Mouse (Mus musculus) CH12.LX (cell line): Measurements from ENCODE around the gene Mmel1. TPM values are rescaled to one million over a fixed set of nuclear protein-coding genes. Genes with fewer than 3 reads are reported as not detected.

Experiments
- DNase-seq: peaks from one replicate; pipeline ENCODE4 v3.0.0-alpha.2; 2013; ENCODE audit errors: extremely low read depth
- H3K27ac ChIP-seq: 2 replicates; pipeline ENCODE4 v1.5.1; 2012; ENCODE audit warnings: low read depth, mild to moderate bottlenecking, control low read depth, moderate library complexity; ENCODE audit not compliant: insufficient read depth
- H3K27me3 ChIP-seq: replicated peaks from 2 replicates; pipeline ENCODE3; 2012; ENCODE audit warnings: inconsistent platforms
- H3K36me3 ChIP-seq, 2 experiments: replicated peaks in 1 of 2; 2 replicates each; pipeline versions ENCODE3 to v1.6.1; 2012; ENCODE audit warnings: inconsistent platforms in 1 of 2, low read length in 1 of 2, mild to moderate bottlenecking in 1 of 2, mixed read lengths in 1 of 2, moderate library complexity in 1 of 2; ENCODE audit not compliant: control insufficient read depth in 1 of 2, insufficient read depth in 1 of 2
- H3K4me1 ChIP-seq, 2 experiments: 2 replicates each; pipeline ENCODE4 v1.6.1; 2012; ENCODE audit warnings: inconsistent platforms in 1 of 2, moderate library complexity in 1 of 2; ENCODE audit not compliant: insufficient read depth in 2 of 2, control insufficient read depth in 1 of 2
- H3K4me2 ChIP-seq: 2 replicates; pipeline ENCODE4 v1.6.1; 2012; ENCODE audit warnings: low read depth, mild to moderate bottlenecking, control low read depth; ENCODE audit not compliant: poor library complexity, insufficient read depth, severe bottlenecking
- H3K4me3 ChIP-seq, 3 experiments: fragments of 150-350 bp in 1 of 3; sonication (generic) in 1 of 3; replicated peaks in 1 of 3; 2 replicates each; pipeline versions ENCODE3 to v1.5.1; 2011 to 2012; ENCODE audit warnings: low read depth in 2 of 3, low read length in 2 of 3, mild to moderate bottlenecking in 2 of 3, moderate library complexity in 2 of 3, control low read depth in 1 of 3, improper control_type of control experiment in 1 of 3, inconsistent platforms in 1 of 3, mixed read lengths in 1 of 3; ENCODE audit not compliant: poor library complexity in 1 of 3
- H3K79me2 ChIP-seq: replicated peaks from 2 replicates; pipeline ENCODE4 v1.6.1; 2012; ENCODE audit warnings: mild to moderate bottlenecking, moderate library complexity; ENCODE audit not compliant: control insufficient read depth, poor library complexity, insufficient read depth, severe bottlenecking; ENCODE audit errors: extremely low read depth
- H3K9ac ChIP-seq: 2 replicates; pipeline ENCODE4 v1.6.1; 2012; ENCODE audit warnings: low read depth, mild to moderate bottlenecking, control low read depth, moderate library complexity; ENCODE audit not compliant: insufficient read depth
- H3K9me3 ChIP-seq: replicated peaks from 2 replicates; pipeline ENCODE3; 2012; ENCODE audit warnings: low read length, inconsistent platforms, mixed read lengths
- CHD1 ChIP-seq: IDR thresholded peaks from 2 replicates; pipeline ENCODE4 v1.6.1; 2012; ENCODE audit warnings: low read depth, low read length, improper control_type of control experiment, inconsistent platforms
- CTCF ChIP-seq, 2 experiments: IDR thresholded peaks in 1 of 2; conservative IDR thresholded peaks in 1 of 2; 2 replicates each; pipeline ENCODE4 v1.5.1; 2011 to 2012; ENCODE audit warnings: low read depth in 2 of 2, low read length in 2 of 2, improper control_type of control experiment in 1 of 2, inconsistent platforms in 1 of 2, mild to moderate bottlenecking in 1 of 2, moderate library complexity in 1 of 2
- ETS1 ChIP-seq: conservative IDR thresholded peaks from 2 replicates; pipeline ENCODE4 v1.6.1; 2012; ENCODE audit warnings: low read depth, mild to moderate bottlenecking, inconsistent platforms, low read length, improper control_type of control experiment, moderate library complexity
- HCFC1 ChIP-seq: IDR thresholded peaks from 2 replicates; pipeline ENCODE4 v1.6.1; 2012; ENCODE audit warnings: low read depth, mild to moderate bottlenecking, inconsistent platforms, low read length, improper control_type of control experiment
- IRF4 ChIP-seq: IDR thresholded peaks from 2 replicates; pipeline ENCODE4 v1.6.1; 2014; ENCODE audit warnings: low read depth, mild to moderate bottlenecking, inconsistent platforms, low read length, improper control_type of control experiment
- JUN ChIP-seq: IDR thresholded peaks from 2 replicates; pipeline ENCODE4 v1.6.1; 2011; ENCODE audit warnings: low read depth, mild to moderate bottlenecking, low read length, improper control_type of control experiment, moderate library complexity; ENCODE audit not compliant: insufficient read depth
- JUND ChIP-seq: conservative IDR thresholded peaks from 2 replicates; pipeline ENCODE4 v1.6.1; 2011; ENCODE audit warnings: low read depth, low read length, improper control_type of control experiment
- KAT2A ChIP-seq: IDR thresholded peaks from 2 replicates; pipeline ENCODE4 v1.6.1; 2012; ENCODE audit warnings: low read length, improper control_type of control experiment, inconsistent platforms; ENCODE audit not compliant: insufficient replicate concordance
- MEF2A ChIP-seq: IDR thresholded peaks from 2 replicates; pipeline ENCODE4 v1.6.1; 2014; ENCODE audit warnings: low read depth, mild to moderate bottlenecking, inconsistent platforms, low read length, improper control_type of control experiment, borderline replicate concordance
- MXI1 ChIP-seq: IDR thresholded peaks from 2 replicates; pipeline ENCODE4 v1.6.1; 2011; ENCODE audit warnings: mild to moderate bottlenecking, low read depth, low read length, improper control_type of control experiment
- NELFE ChIP-seq: IDR thresholded peaks from 2 replicates; pipeline ENCODE4 v1.6.1; 2011; ENCODE audit warnings: low read depth, low read length, improper control_type of control experiment
- PAX5 ChIP-seq: IDR thresholded peaks from 2 replicates; pipeline ENCODE4 v1.6.1; 2012; ENCODE audit warnings: low read length, inconsistent platforms, mixed read lengths
- POLR2A ChIP-seq: IDR thresholded peaks from 2 replicates; pipeline ENCODE4 v1.6.1; 2011; ENCODE audit warnings: low read depth, mild to moderate bottlenecking, improper control_type of control experiment, low read length
- RAD21 ChIP-seq: IDR thresholded peaks from 2 replicates; pipeline ENCODE4 v1.6.1; 2011; ENCODE audit warnings: low read depth, mild to moderate bottlenecking, low read length, improper control_type of control experiment, moderate library complexity
- RCOR1 ChIP-seq: conservative IDR thresholded peaks from 2 replicates; pipeline ENCODE4 v1.6.1; 2012; ENCODE audit warnings: low read depth, mild to moderate bottlenecking, inconsistent platforms, low read length, improper control_type of control experiment
- SIN3A ChIP-seq: IDR thresholded peaks from 2 replicates; pipeline ENCODE4 v1.6.1; 2012; ENCODE audit warnings: low read length, improper control_type of control experiment, inconsistent platforms
- SMC3 ChIP-seq: IDR thresholded peaks from 2 replicates; pipeline ENCODE4 v1.6.1; 2011; ENCODE audit warnings: low read depth, low read length, improper control_type of control experiment
- UBTF ChIP-seq: IDR thresholded peaks from 2 replicates; pipeline ENCODE4 v1.6.1; 2012; ENCODE audit warnings: low read depth, mild to moderate bottlenecking, inconsistent platforms, low read length, improper control_type of control experiment, moderate library complexity
- ZC3H11A ChIP-seq: IDR thresholded peaks from 2 replicates; pipeline ENCODE4 v1.6.1; 2012; ENCODE audit warnings: low read depth, mild to moderate bottlenecking, inconsistent platforms, low read length, improper control_type of control experiment
- ZMIZ1 ChIP-seq: IDR thresholded peaks from 2 replicates; pipeline ENCODE4 v1.6.1; 2012; ENCODE audit warnings: low read depth, mild to moderate bottlenecking, inconsistent platforms, low read length, improper control_type of control experiment
- ZNF384 ChIP-seq: IDR thresholded peaks from 2 replicates; pipeline ENCODE4 v1.6.1; 2012; ENCODE audit warnings: low read depth, low read length, improper control_type of control experiment, inconsistent platforms
- dilution Hi-C: fragments of 300-500 bp; cut with MboI; formaldehyde crosslinking; loops from 2 replicates; pipeline ENCODE4 v1.14.3; 2020; ENCODE audit warnings: low sequenced_read_pairs; ENCODE audit not compliant: extremely low pct_unique_long_range_greater_than_20kb, extremely low pct_ligation_motif_present
- in situ Hi-C: fragments of 300-500 bp; cut with MboI; formaldehyde crosslinking; loops from 3 replicates; pipeline ENCODE4 v1.14.3; 2019; ENCODE audit warnings: low sequenced_read_pairs, low pct_ligation_motif_present, low pct_unique_long_range_greater_than_20kb, mixed read lengths
- polyA plus RNA-seq: library from polyadenylated mRNA; unstranded; fragments of >175 nt; gene quantifications from 2 replicates; pipeline ENCODE4 v1.2.1, GENCODE M21; 2012; ENCODE audit warnings: low read depth; ENCODE audit not compliant: insufficient read length
- total RNA-seq, 2 experiments: library from RNA; depleted of rRNA; stranded (reverse); fragments of 300-350 nt in 1 of 2; fragments of >200 nt in 1 of 2; gene quantifications; 2 replicates each; pipeline ENCODE4 v1.2.3; 2012 to 2014

The Mmel1 gene
- total and polyA plus RNA-seq, 3 experiments = 0.70 to 3.9 (median 2.0) TPM

DNA sequence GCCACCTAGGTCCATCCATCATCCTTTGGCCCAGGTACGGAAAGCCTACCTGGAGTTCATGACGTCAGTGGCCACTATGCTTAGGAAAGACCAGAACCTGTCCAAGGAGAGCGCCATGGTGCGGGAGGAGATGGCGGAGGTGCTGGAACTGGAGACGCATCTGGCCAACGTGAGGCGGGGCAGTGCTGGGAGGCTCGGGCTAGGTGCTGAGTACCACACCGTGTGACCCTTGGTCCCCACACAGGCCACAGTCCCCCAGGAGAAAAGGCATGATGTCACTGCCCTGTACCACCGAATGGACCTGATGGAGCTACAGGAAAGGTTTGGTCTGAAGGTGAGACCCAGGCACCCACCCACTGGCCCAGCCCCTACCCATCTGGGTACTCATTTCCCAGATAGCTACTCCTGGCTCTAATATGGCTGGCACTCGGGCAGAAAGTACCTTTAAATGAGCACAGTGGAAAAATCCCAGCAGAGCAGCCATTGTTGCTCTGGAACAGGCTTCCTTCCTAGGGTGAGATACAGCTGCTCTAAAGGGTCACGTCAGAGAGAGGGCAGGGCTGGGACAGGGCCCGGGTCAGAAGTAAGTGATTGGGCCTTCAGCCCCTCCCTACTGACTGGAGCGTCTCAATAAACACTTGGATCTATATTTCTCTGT is 18.3 kb downstream of the Mmel1 start:
- Histone ChIP-seq H3K27me3 (peaks cover 17% of the 10 kb centered on the region), H3K36me3 (no peaks in the 10 kb centered on the region), H3K4me2 (no peak overlapping the region), H3K9me3 (no peaks in the 10 kb centered on the region), H3K4me1 (peaks cover 0 to 10% of the 10 kb centered on the region in 2 experiments; a peak in 3 of 4 replicates), H3K4me3 (no peak overlapping the region), H3K27ac (no peak overlapping the region), H3K79me2 (no peaks in the 10 kb centered on the region), H3K9ac (no peak overlapping the region)
- TF ChIP-seq RCOR1 = no peak
- TF ChIP-seq UBTF = no peak
- TF ChIP-seq SIN3A = no peak
- TF ChIP-seq IRF4 = no peak
- TF ChIP-seq POLR2A = no peak
- TF ChIP-seq JUN = no peak
- no peak for TF ChIP-seq ZC3H11A
- no peak for TF ChIP-seq CTCF (conservative IDR thresholded peaks at IDR 0.05 in 1 of 2, IDR thresholded peaks at IDR 0.05 in 1 of 2; ENCODE audit: low read depth in 2 of 2, low read length in 2 of 2)
- TF ChIP-seq KAT2A = no peak
- no peak for TF ChIP-seq HCFC1
- no peak for TF ChIP-seq ZNF384
- DNase-seq = no peak
- dilution Hi-C loops = loop anchor here (25.0 kb wide), 1 partner anchor 150 kb away; no protein-coding TSS in a partner anchor
- in situ Hi-C loops = loop anchor here (10.0 kb wide), 1 partner anchor 357 kb away; the partner anchor contains the start of gene Faap20

- Histone ChIP-seq H3K9me3 (no peaks in the 10 kb centered on the region), H3K27me3 (peaks cover 11% of the 10 kb centered on the region), H3K79me2 (no peaks in the 10 kb centered on the region)
- in situ Hi-C loops = no loop called here
- no peak for DNase-seq
- TF ChIP-seq ZMIZ1 (no peak), RAD21 (no peak), MEF2A (no peak), UBTF (no peak), CTCF (conservative IDR thresholded peaks at IDR 0.05 in 1 of 2, IDR thresholded peaks at IDR 0.05 in 1 of 2; ENCODE audit: low read depth in 2 of 2, low read length in 2 of 2) (no peak), ZC3H11A (no peak), MXI1 (no peak), JUND (no peak), SMC3 (no peak), NELFE (no peak), ETS1 (no peak), PAX5 (no peak), CHD1 (no peak)
- TF ChIP-seq, all 38 proteins: peak for 0
- Histone ChIP-seq H3K4me2 (no peak overlapping the region), H3K4me3 (no peak overlapping the region), H3K4me1 (peaks cover 0 to 6% of the 10 kb centered on the region in 2 experiments; a peak in 3 of 4 replicates), H3K36me3 (no peaks in the 10 kb centered on the region), H3K9ac (no peak overlapping the region), H3K27ac (no peak overlapping the region)
- dilution Hi-C loops = loop anchor here (25.0 kb wide), 1 partner anchor 146 kb away; no protein-coding TSS in a partner anchor
Measured at GRCm38 (mm10) chr4:154890887-154891286, 21.5 kb downstream of the Mmel1 start.
